Mouse (Mus musculus) olfactory bulb, adult 2 months (tissue): ENCODE results near the gene Nrp1.

Experiments
- CTCF ChIP-seq: fragments of 200-500 bp; IDR thresholded peaks from 2 replicates; pipeline ENCODE4 v1.5.1; 2012; ENCODE audit warnings: low read depth, mild to moderate bottlenecking, low read length, moderate library complexity; ENCODE audit not compliant: insufficient read depth
- POLR2A ChIP-seq: fragments of 200-500 bp; IDR thresholded peaks from 2 replicates; pipeline ENCODE4 v1.6.1; 2012; ENCODE audit warnings: mild to moderate bottlenecking, low read depth, low read length, moderate library complexity; ENCODE audit not compliant: insufficient read depth

DNA sequence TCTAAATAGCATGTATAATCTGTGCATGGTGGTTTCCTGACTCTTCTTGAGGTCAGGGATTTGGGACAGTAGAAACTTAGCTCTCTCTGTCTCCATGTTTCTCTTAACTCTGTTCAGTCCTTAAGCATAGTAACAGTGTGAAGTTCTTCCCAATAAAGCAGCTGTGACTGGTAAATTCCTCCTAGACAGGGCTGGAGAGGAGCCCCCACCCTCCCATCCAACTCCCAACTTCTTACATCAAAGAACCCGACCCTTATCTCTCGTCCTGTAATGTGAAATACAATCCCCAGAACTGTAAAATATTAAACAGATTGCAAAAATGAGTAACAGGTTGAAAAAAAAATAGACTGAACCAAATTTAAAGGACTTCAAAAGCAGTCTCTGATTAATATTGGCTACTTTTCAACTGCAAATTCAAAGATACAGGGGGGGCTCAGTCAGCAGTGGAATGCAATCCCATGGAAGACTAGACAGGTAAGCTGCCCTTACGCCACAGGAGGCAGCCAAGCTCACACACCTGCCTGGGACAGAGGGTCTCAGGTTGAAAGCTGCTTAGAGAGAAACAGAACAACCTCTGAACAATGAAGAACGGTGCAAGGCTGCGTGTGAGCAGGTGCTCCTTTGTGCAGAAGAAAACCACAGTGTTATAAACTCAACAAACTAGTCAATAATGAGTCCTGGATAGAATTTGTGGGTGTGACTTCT is 121.1 kb downstream of the Nrp1 start:
- no peak for TF ChIP-seq POLR2A
- no peak for TF ChIP-seq CTCF
